Mouse (Mus musculus) ES-CJ7 (cell line): ENCODE data around the gene Lca5.

Experiments
- DNase-seq: peaks from one replicate; pipeline ENCODE4 v3.0.0; 2011; ENCODE audit warnings: low read depth, low spot score

Lca5 gene

GRCm38 (mm10) chr9:83391996-83392395 lies 48.9 kb downstream of the Lca5 start:
- DNase-seq, result peak; percentile 8

- DNase-seq, result no peak
These were observed 51.4 kb downstream of the Lca5 start for GRCm38 (mm10) chr9:83389570-83389969.

GRCm38 (mm10) chr9:83386264-83386855 lies 54.6 kb downstream of the Lca5 start:
- DNase-seq, result no peak

- no peak for DNase-seq
These were observed 55.6 kb downstream of the Lca5 start for GRCm38 (mm10) chr9:83385301-83385700.

GRCm38 (mm10) chr9:83383235-83383634 lies 57.7 kb downstream of the Lca5 start:
- DNase-seq, result no peak

- peak; percentile 64 for DNase-seq
These were observed 58.2 kb downstream of the Lca5 start for GRCm38 (mm10) chr9:83382775-83383174.

GRCm38 (mm10) chr9:83381317-83381716 lies 59.6 kb downstream of the Lca5 start:
- DNase-seq, result peak; percentile 40

- DNase-seq, result no peak
These were observed 61.3 kb downstream of the Lca5 start for GRCm38 (mm10) chr9:83379661-83380060.

- DNase-seq, result no peak
These were observed 63.8 kb downstream of the Lca5 start for GRCm38 (mm10) chr9:83377132-83377531.

GRCm38 (mm10) chr9:83375522-83376176 lies 65.3 kb downstream of the Lca5 start:
- DNase-seq, result no peak

GRCm38 (mm10) chr9:83370907-83371306 lies 70.0 kb downstream of the Lca5 start:
- DNase-seq, result no peak

GRCm38 (mm10) chr9:83368234-83368633 lies 72.7 kb downstream of the Lca5 start:
- DNase-seq, result peak; percentile 55

- DNase-seq, result no peak
These were observed 85.1 kb downstream of the Lca5 start for GRCm38 (mm10) chr9:83355802-83356201.

- no peak for DNase-seq
These were observed 87.6 kb downstream of the Lca5 start for GRCm38 (mm10) chr9:83353316-83353715.

- no peak for DNase-seq
These were observed 89.8 kb downstream of the Lca5 start for GRCm38 (mm10) chr9:83351171-83351570.

GRCm38 (mm10) chr9:83350613-83351012 lies 90.3 kb downstream of the Lca5 start:
- no peak for DNase-seq

GRCm38 (mm10) chr9:83349905-83350304 lies 91.0 kb downstream of the Lca5 start:
- no peak for DNase-seq

GRCm38 (mm10) chr9:83349504-83349903 lies 91.4 kb downstream of the Lca5 start:
- no peak for DNase-seq

GRCm38 (mm10) chr9:83347521-83347920 lies 93.4 kb downstream of the Lca5 start:
- DNase-seq, result no peak

GRCm38 (mm10) chr9:83342491-83343370 lies 98.2 kb downstream of the Lca5 start:
- no peak for DNase-seq
